Mouse (Mus musculus) MEL (cell line): ENCODE results near the gene Msl1.

Experiments
- BHLHE40 ChIP-seq: IDR thresholded peaks from 2 replicates; pipeline ENCODE4 v1.6.1; 2012; ENCODE audit warnings: low read depth, mild to moderate bottlenecking, inconsistent platforms, low read length, improper control_type of control experiment, borderline replicate concordance
- CHD2 ChIP-seq: IDR thresholded peaks from 2 replicates; pipeline ENCODE4 v1.6.1; 2011; ENCODE audit warnings: low read length, improper control_type of control experiment
- CTCF ChIP-seq, 3 experiments: IDR thresholded peaks in 2 of 3; conservative IDR thresholded peaks in 1 of 3; 2 replicates each; pipeline ENCODE4 v1.5.1; 2011 to 2012; ENCODE audit warnings: low read length in 3 of 3, low read depth in 2 of 3, mild to moderate bottlenecking in 2 of 3, improper control_type of control experiment in 1 of 3, inconsistent platforms in 1 of 3, mixed read lengths in 1 of 3, moderate library complexity in 1 of 3; ENCODE audit not compliant: control insufficient read depth in 1 of 3, insufficient read depth in 1 of 3, poor library complexity in 1 of 3, severe bottlenecking in 1 of 3
- MAX ChIP-seq: IDR thresholded peaks from 2 replicates; pipeline ENCODE4 v1.6.1; 2011; ENCODE audit warnings: low read length, improper control_type of control experiment
- POLR2A ChIP-seq, 2 experiments: IDR thresholded peaks; 2 replicates each; pipeline ENCODE4 v1.6.1; 2011 to 2012; ENCODE audit warnings: low read length in 2 of 2, mild to moderate bottlenecking in 2 of 2, control low read depth in 1 of 2, improper control_type of control experiment in 1 of 2, low read depth in 1 of 2, moderate library complexity in 1 of 2; ENCODE audit not compliant: control insufficient read depth in 1 of 2, insufficient read depth in 1 of 2, poor library complexity in 1 of 2
- POLR2AphosphoS2 ChIP-seq: IDR thresholded peaks from 2 replicates; pipeline ENCODE4 v1.6.1; 2011; ENCODE audit warnings: low read length, improper control_type of control experiment
- RCOR1 ChIP-seq: IDR thresholded peaks from 2 replicates; pipeline ENCODE4 v1.6.1; 2012; ENCODE audit warnings: low read depth, mild to moderate bottlenecking, inconsistent platforms, low read length, improper control_type of control experiment
- SIN3A ChIP-seq: IDR thresholded peaks from 2 replicates; pipeline ENCODE4 v1.6.1; 2012; ENCODE audit warnings: low read length, improper control_type of control experiment, inconsistent platforms
- SMC3 ChIP-seq: IDR thresholded peaks from 2 replicates; pipeline ENCODE4 v1.6.1; 2011; ENCODE audit warnings: low read depth, low read length, improper control_type of control experiment
- USF1 ChIP-seq: IDR thresholded peaks from 2 replicates; pipeline ENCODE4 v1.6.1; 2014; ENCODE audit warnings: low read depth, mild to moderate bottlenecking, inconsistent platforms, low read length, improper control_type of control experiment, moderate library complexity
- USF2 ChIP-seq, 2 experiments: IDR thresholded peaks; 2 replicates each; pipeline ENCODE4 v1.6.1; 2011 to 2012; ENCODE audit warnings: improper control_type of control experiment in 2 of 2, low read length in 2 of 2, borderline replicate concordance in 1 of 2, inconsistent platforms in 1 of 2, low read depth in 1 of 2, mild to moderate bottlenecking in 1 of 2; ENCODE audit not compliant: insufficient read depth in 1 of 2

DNA sequence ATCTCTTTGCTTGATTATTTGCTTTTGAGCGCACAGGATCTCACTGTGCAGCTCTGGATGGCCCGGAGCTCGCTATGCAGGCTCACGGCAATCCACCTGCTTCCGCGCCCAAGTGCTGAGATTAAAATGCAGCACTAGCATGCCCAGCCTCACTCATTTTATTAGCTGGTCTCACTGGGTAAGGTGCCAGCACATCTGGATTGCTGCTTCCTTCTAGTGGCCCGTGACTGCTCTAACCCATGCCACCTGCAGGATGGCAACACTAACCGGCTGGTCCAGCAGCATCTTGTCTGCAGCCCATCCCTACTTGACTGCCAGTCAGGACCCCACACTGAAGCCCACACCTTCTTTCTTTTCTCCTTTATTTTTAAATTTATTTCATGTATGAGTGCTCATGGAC, 58.8 kb downstream of the Msl1 start:
- TF ChIP-seq USF1: no peak
- no peak for TF ChIP-seq RCOR1
- no peak for TF ChIP-seq POLR2A (IDR thresholded peaks at IDR 0.05; ENCODE audit: control insufficient read depth in 1 of 2, insufficient read depth in 1 of 2, low read depth in 1 of 2, low read length in 2 of 2, poor library complexity in 1 of 2)
- no peak for TF ChIP-seq CTCF (IDR thresholded peaks at IDR 0.05 in 2 of 3, conservative IDR thresholded peaks at IDR 0.05 in 1 of 3; ENCODE audit: control insufficient read depth in 1 of 3, insufficient read depth in 1 of 3, low read depth in 2 of 3, low read length in 3 of 3, poor library complexity in 1 of 3, severe bottlenecking in 1 of 3)
- TF ChIP-seq MAX: no peak
- no peak for TF ChIP-seq SIN3A
- TF ChIP-seq BHLHE40: no peak
- TF ChIP-seq USF2 (IDR thresholded peaks at IDR 0.05; ENCODE audit: borderline replicate concordance in 1 of 2, insufficient read depth in 1 of 2, low read depth in 1 of 2, low read length in 2 of 2): no peak
- no peak for TF ChIP-seq CHD2
- TF ChIP-seq SMC3: no peak
- no peak for TF ChIP-seq POLR2AphosphoS2
